Mouse (Mus musculus) G1E (cell line): ENCODE measurements around the gene Pde4d. TPM values are rescaled to one million over a fixed set of nuclear protein-coding genes. Genes with fewer than 3 reads are reported as not detected.

Experiments used
- ATAC-seq: 2 replicates; pipeline ENCODE4 v1.8.0; 2016; ENCODE audit warnings: mild to moderate bottlenecking; ENCODE audit not compliant: insufficient number of reproducible peaks, poor library complexity, low FRiP score, severe bottlenecking; ENCODE audit errors: extremely low read depth
- DNase-seq: peaks from one replicate; pipeline ENCODE4 v3.0.0; 2012; ENCODE audit warnings: low spot score
- H3K27me3 ChIP-seq: 2 replicates; pipeline ENCODE4 v1.6.1; 2012; ENCODE audit warnings: mild to moderate bottlenecking, low read length, inconsistent platforms; ENCODE audit not compliant: insufficient read depth
- H3K36me3 ChIP-seq: replicated peaks from 2 replicates; pipeline ENCODE3; 2012; ENCODE audit warnings: mild to moderate bottlenecking, inconsistent platforms
- H3K4me1 ChIP-seq: 2 replicates; pipeline ENCODE4 v1.6.1; 2012; ENCODE audit warnings: low read depth, low read length, inconsistent platforms, mixed read lengths; ENCODE audit not compliant: insufficient read depth
- H3K4me3 ChIP-seq: 2 replicates; pipeline ENCODE4 v1.5.1; 2012; ENCODE audit warnings: low read depth, mild to moderate bottlenecking, inconsistent platforms, low read length, moderate library complexity, mixed read lengths
- H3K9me3 ChIP-seq: replicated peaks from 2 replicates; pipeline ENCODE4 v1.6.1; 2012; ENCODE audit warnings: inconsistent platforms
- CTCF ChIP-seq: IDR thresholded peaks from 2 replicates; pipeline ENCODE4 v1.5.1; 2012; ENCODE audit warnings: low read depth, low read length, inconsistent platforms, mixed read lengths
- GATA1 ChIP-seq: IDR thresholded peaks from 2 replicates; pipeline ENCODE4 v1.6.1; 2012; ENCODE audit warnings: borderline replicate concordance, low read length, inconsistent platforms, mixed read lengths
- GATA2 ChIP-seq: IDR thresholded peaks from 2 replicates; pipeline ENCODE4 v1.6.1; 2012; ENCODE audit warnings: low read depth, low read length, inconsistent platforms, borderline replicate concordance
- POLR2AphosphoS5 ChIP-seq: IDR thresholded peaks from 2 replicates; pipeline ENCODE4 v1.6.1; 2012; ENCODE audit warnings: low read depth, low read length, inconsistent platforms; ENCODE audit not compliant: insufficient replicate concordance
- TAL1 ChIP-seq: conservative IDR thresholded peaks from 2 replicates; pipeline ENCODE4 v1.6.1; 2012; ENCODE audit warnings: low read depth, low read length, inconsistent platforms, mixed read lengths
- polyA plus RNA-seq: library from polyadenylated mRNA; stranded (reverse); fragments of >175 nt; gene quantifications from 2 replicates; pipeline ENCODE4 v1.2.3, GENCODE M21; 2012
- total RNA-seq, 2 experiments: library from RNA; stranded (forward) in 1 of 2; stranded (reverse) in 1 of 2; fragments of 200-1000 nt in 1 of 2; fragments of >200 nt in 1 of 2; fragmentation: Nextera tagmentation in 1 of 2; gene quantifications; 2 replicates each; pipeline ENCODE4 v1.2.3; 2014 to 2017

The Pde4d gene
- total and polyA plus RNA-seq, 3 experiments = 8.2 to 124 (median 22.6) TPM

- no peak for ATAC-seq
- no peak for TF ChIP-seq GATA2
- TF ChIP-seq POLR2AphosphoS5 = no peak
- TF ChIP-seq CTCF = no peak
- TF ChIP-seq TAL1 = no peak
- TF ChIP-seq GATA1 = no peak
- no peak for DNase-seq
- no peaks in the 10 kb centered on the region for H3K36me3 ChIP-seq
- H3K4me1 ChIP-seq = no peaks in the 10 kb centered on the region
- H3K4me3 ChIP-seq = no peak overlapping the region
- H3K9me3 ChIP-seq = no peaks in the 10 kb centered on the region
- H3K27me3 ChIP-seq = no peaks in the 10 kb centered on the region; the same call in none of the 2 replicates
Observed at GRCm38 (mm10) chr13:108834197-108834596, 384.4 kb downstream of the Pde4d start.

GRCm38 (mm10) chr13:108836314-108836713 is 386.6 kb downstream of the Pde4d start:
- Histone ChIP-seq H3K36me3 (no peaks in the 10 kb centered on the region), H3K4me3 (no peak overlapping the region), H3K9me3 (no peaks in the 10 kb centered on the region), H3K4me1 (no peaks in the 10 kb centered on the region), H3K27me3 (no peaks in the 10 kb centered on the region; the same call in 1 of the 2 replicates)
- DNase-seq = no peak
- TF ChIP-seq GATA2 (no peak), GATA1 (no peak), CTCF (no peak), TAL1 (no peak), POLR2AphosphoS5 (no peak)
- ATAC-seq = no peak

- H3K4me1 ChIP-seq = no peaks in the 10 kb centered on the region
- TF ChIP-seq CTCF (no peak), POLR2AphosphoS5 (no peak), GATA1 (no peak), GATA2 (no peak), TAL1 (no peak)
- H3K27me3 ChIP-seq = no peaks in the 10 kb centered on the region; the same call in 1 of the 2 replicates
- H3K36me3 ChIP-seq = no peaks in the 10 kb centered on the region
- no peak for ATAC-seq
- H3K4me3 ChIP-seq = no peak overlapping the region
- no peak for DNase-seq
- no peaks in the 10 kb centered on the region for H3K9me3 ChIP-seq
Observed at GRCm38 (mm10) chr13:108839142-108839541, 389.4 kb downstream of the Pde4d start.

- ATAC-seq (no peak), DNase-seq (no peak)
- no peak for TF ChIP-seq GATA1
- TF ChIP-seq GATA2 = no peak
- TF ChIP-seq CTCF = no peak
- TF ChIP-seq POLR2AphosphoS5 = no peak
- no peak for TF ChIP-seq TAL1
- Histone ChIP-seq H3K4me1 (peaks cover 4% of the 10 kb centered on the region), H3K27me3 (no peaks in the 10 kb centered on the region), H3K4me3 (no peak overlapping the region), H3K36me3 (no peaks in the 10 kb centered on the region), H3K9me3 (no peaks in the 10 kb centered on the region)
Observed at GRCm38 (mm10) chr13:108854090-108854489, 404.3 kb downstream of the Pde4d start.

- H3K4me1 ChIP-seq = peaks cover 4% of the 10 kb centered on the region
- H3K4me3 ChIP-seq = no peak overlapping the region
- peaks cover 5% of the 10 kb centered on the region; the same call in 1 of the 2 replicates for H3K27me3 ChIP-seq
- no peaks in the 10 kb centered on the region for H3K9me3 ChIP-seq
- DNase-seq = no peak
- TF ChIP-seq GATA2 (no peak), GATA1 (no peak), TAL1 (no peak), POLR2AphosphoS5 (no peak), CTCF (no peak)
- no peaks in the 10 kb centered on the region for H3K36me3 ChIP-seq
- ATAC-seq = peak; percentile 80
Observed at GRCm38 (mm10) chr13:108856776-108857435, 407.2 kb downstream of the Pde4d start.

GRCm38 (mm10) chr13:108859336-108859735 is 409.6 kb downstream of the Pde4d start:
- no peak overlapping the region for H3K4me3 ChIP-seq
- H3K4me1 ChIP-seq = peaks cover 4% of the 10 kb centered on the region
- no peaks in the 10 kb centered on the region for H3K36me3 ChIP-seq
- H3K9me3 ChIP-seq = no peaks in the 10 kb centered on the region
- H3K27me3 ChIP-seq = peaks cover 7% of the 10 kb centered on the region
- TF ChIP-seq TAL1 (no peak), GATA2 (no peak), GATA1 (no peak), CTCF (no peak), POLR2AphosphoS5 (no peak)
- DNase-seq (no peak), ATAC-seq (no peak)

- no peaks in the 10 kb centered on the region for H3K9me3 ChIP-seq
- H3K4me3 ChIP-seq = no peak overlapping the region
- peaks cover 7% of the 10 kb centered on the region for H3K27me3 ChIP-seq
- H3K4me1 ChIP-seq = peaks cover 4% of the 10 kb centered on the region
- no peak for TF ChIP-seq TAL1
- TF ChIP-seq GATA1 = no peak
- TF ChIP-seq POLR2AphosphoS5 = no peak
- TF ChIP-seq GATA2 = no peak
- TF ChIP-seq CTCF = no peak
- H3K36me3 ChIP-seq = no peaks in the 10 kb centered on the region
- no peak for ATAC-seq
- DNase-seq = no peak
Observed at GRCm38 (mm10) chr13:108860737-108861136, 411.0 kb downstream of the Pde4d start.
